Mouse (Mus musculus): ENCODE measurements at regions not wholly inside any gene's neighbourhood (a gene's known extent, or its start where the extent isn't known, plus 50 kb on each side); places are given as distances from the start of the nearest gene placed in this dataset.

DNA sequence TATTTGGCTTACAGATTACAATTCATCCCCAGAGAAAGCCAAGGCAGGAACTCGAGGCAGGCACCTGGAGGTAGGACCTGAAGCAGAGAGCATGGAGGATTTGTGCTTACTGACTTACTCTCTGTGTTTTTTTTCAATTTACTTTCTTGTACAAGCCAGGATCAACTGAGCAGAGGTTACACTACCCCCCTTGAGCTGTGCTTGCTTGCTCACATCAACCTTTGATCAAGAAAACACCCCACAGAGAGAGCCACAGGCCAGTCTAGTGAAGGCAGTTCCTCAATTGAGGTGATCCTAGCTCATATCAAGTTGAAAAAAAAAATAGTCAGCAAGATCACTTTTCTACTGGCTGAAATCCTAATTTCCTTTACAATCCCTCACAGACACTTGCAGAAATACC is 170.6 kb downstream of the Rnd3 start:
- no peaks in the 10 kb centered on the region for H3K4me1 ChIP-seq (ENCODE audit: control insufficient read depth, insufficient read depth, low read length)
- H3K27ac ChIP-seq (ENCODE audit: insufficient read depth, low read length) = no peak overlapping the region
- no peak overlapping the region for H3K4me3 ChIP-seq (ENCODE audit: insufficient read depth, low read length)
- no peak for TF ChIP-seq CTCF (IDR thresholded peaks at IDR 0.05; ENCODE audit: borderline replicate concordance, insufficient read depth, low read length)
- no peak for TF ChIP-seq POLR2A (IDR thresholded peaks at IDR 0.05; ENCODE audit: low read depth, low read length)

DNA sequence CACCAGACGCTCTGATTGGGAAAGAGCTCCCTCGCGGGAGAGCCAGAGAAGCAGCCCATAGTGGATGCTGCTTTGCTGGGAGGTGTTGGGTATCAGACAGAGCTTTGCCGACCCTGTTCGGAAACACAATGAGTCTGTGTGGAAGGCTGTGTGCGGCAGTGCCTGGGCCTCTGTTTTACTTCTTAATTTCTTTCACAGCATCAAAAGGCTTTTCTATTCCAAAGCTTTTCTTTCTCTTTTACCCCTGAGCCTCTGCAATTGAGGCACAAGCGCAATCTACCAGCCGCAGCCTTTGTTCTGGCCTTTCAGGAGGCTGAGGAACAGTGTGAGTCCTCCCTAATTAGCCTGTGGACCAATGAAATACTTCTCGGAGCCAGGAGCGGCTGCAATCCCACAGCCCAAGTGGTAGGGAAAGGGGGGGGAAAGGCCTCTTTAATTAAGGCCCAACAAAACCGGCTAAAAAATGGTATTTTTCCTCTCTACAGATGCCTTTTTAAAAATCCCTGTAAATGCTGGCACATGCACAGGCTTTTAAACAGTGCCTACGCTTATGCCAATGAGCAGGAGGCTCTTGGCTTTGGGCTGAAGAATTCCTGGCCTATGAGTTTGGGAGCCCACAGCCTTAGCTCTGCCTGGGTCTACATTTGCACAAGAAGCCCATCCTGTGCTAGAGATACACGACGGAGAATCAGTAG is 177.6 kb downstream of the Rnd3 start:
- Histone ChIP-seq H3K4me1 (ENCODE audit: control insufficient read depth, insufficient read depth, low read length) (no peaks in the 10 kb centered on the region), H3K27ac (ENCODE audit: insufficient read depth, low read length) (no peak overlapping the region), H3K4me3 (ENCODE audit: insufficient read depth, low read length) (no peak overlapping the region)
- TF ChIP-seq CTCF (IDR thresholded peaks at IDR 0.05; ENCODE audit: borderline replicate concordance, insufficient read depth, low read length) (no peak), POLR2A (IDR thresholded peaks at IDR 0.05; ENCODE audit: low read depth, low read length) (no peak)

DNA sequence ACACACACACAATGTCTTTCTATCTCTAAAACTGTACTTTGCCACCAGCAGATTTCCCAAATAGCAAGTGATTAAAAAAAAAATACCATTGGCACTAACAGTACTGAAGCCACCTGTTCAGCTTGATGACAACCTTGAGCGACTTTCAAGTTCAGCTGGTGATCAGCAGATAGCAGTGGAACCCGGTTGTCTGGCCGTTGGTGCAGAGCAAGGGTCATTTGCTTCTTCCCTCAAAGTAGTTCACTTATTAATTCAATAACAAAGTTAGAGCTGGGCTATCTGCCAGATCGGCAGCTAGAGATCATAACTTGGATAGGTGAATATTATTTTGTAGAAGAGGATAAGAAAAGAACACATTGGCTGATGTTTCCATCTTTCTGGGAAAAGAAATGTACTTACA is 180.5 kb downstream of the Rnd3 start:
- TF ChIP-seq CTCF (IDR thresholded peaks at IDR 0.05; ENCODE audit: borderline replicate concordance, insufficient read depth, low read length) = no peak
- TF ChIP-seq POLR2A (IDR thresholded peaks at IDR 0.05; ENCODE audit: low read depth, low read length) = no peak
- H3K4me1 ChIP-seq (ENCODE audit: control insufficient read depth, insufficient read depth, low read length) = no peaks in the 10 kb centered on the region; the same call in 1 of the 2 replicates
- no peak overlapping the region for H3K27ac ChIP-seq (ENCODE audit: insufficient read depth, low read length)
- no peak overlapping the region for H3K4me3 ChIP-seq (ENCODE audit: insufficient read depth, low read length)

DNA sequence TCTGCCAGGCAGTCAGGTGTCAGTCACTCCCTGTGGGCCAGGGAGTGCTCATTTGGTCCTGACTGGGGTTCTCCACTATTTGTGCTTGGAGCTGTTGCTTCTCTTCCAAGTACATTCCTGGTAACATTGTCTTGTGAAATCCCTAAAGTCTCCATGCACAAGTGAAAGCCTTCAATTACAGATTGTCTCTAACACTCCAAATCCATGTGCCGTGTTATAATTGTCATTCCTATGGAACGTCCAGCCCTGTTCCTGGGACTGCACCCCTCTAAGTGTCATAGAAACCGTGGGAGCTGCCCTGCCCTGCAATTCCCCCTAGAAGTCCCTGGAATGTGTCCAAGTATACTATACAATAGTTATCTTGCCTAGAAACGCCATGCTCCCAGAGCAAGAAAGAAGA is 181.1 kb downstream of the Rnd3 start:
- no peak overlapping the region for H3K4me3 ChIP-seq (ENCODE audit: insufficient read depth, low read length)
- no peak for TF ChIP-seq POLR2A (IDR thresholded peaks at IDR 0.05; ENCODE audit: low read depth, low read length)
- no peak for TF ChIP-seq CTCF (IDR thresholded peaks at IDR 0.05; ENCODE audit: borderline replicate concordance, insufficient read depth, low read length)
- H3K27ac ChIP-seq (ENCODE audit: insufficient read depth, low read length) = no peak overlapping the region
- no peaks in the 10 kb centered on the region; the same call in 1 of the 2 replicates for H3K4me1 ChIP-seq (ENCODE audit: control insufficient read depth, insufficient read depth, low read length)

DNA sequence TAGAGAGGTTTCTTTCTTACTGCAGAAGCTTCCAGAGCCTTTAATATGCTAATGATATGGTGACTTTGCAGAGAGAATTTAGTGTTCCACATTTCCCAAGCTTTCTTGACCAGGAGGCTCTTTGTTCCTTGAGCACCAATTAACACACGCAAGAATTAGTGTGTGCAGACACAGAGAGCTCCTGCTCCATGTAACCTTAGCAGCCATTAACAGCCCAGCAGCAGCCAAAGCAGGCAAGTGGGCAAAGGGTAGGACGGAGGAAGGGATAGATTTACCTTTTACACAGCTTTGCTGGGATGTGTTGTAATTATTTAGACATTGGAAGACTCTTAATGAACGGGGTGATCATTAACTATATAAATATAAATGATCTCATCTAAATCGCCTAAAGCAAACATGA is 181.8 kb downstream of the Rnd3 start:
- Histone ChIP-seq H3K4me3 (ENCODE audit: insufficient read depth, low read length) (no peak overlapping the region), H3K27ac (ENCODE audit: insufficient read depth, low read length) (no peak overlapping the region), H3K4me1 (ENCODE audit: control insufficient read depth, insufficient read depth, low read length) (no peaks in the 10 kb centered on the region; the same call in 1 of the 2 replicates)
- TF ChIP-seq CTCF (IDR thresholded peaks at IDR 0.05; ENCODE audit: borderline replicate concordance, insufficient read depth, low read length) = no peak
- no peak for TF ChIP-seq POLR2A (IDR thresholded peaks at IDR 0.05; ENCODE audit: low read depth, low read length)

DNA sequence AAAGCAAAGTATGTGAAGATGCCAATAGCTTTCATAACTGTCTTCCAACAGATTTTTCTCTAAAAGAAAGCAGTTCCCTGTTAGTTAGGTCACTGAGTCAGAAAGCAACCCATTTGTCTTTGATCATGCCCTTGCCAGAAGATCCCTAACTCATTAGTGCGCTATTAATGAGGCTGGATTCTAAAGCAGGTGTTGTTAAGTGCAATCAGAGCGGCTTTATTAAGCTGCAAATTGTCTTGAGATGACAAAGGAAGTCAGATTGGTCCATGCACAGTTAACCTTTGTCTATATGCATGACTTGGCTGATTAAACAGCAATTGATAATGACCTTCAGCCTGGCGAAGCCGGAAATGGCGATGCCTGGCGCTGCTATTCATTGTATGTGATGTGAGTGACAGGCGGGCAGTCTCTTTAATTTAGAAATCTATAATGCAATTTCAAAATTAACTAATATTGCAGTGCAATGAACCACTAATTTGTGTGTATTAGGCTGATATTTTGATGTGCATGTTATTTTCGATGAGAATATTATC is 183.4 kb downstream of the Rnd3 start:
- Histone ChIP-seq H3K4me1 (ENCODE audit: control insufficient read depth, insufficient read depth, low read length) (no peaks in the 10 kb centered on the region; the same call in 1 of the 2 replicates), H3K27ac (ENCODE audit: insufficient read depth, low read length) (no peak overlapping the region), H3K4me3 (ENCODE audit: insufficient read depth, low read length) (no peak overlapping the region)
- TF ChIP-seq CTCF (IDR thresholded peaks at IDR 0.05; ENCODE audit: borderline replicate concordance, insufficient read depth, low read length) (no peak), POLR2A (IDR thresholded peaks at IDR 0.05; ENCODE audit: low read depth, low read length) (no peak)

DNA sequence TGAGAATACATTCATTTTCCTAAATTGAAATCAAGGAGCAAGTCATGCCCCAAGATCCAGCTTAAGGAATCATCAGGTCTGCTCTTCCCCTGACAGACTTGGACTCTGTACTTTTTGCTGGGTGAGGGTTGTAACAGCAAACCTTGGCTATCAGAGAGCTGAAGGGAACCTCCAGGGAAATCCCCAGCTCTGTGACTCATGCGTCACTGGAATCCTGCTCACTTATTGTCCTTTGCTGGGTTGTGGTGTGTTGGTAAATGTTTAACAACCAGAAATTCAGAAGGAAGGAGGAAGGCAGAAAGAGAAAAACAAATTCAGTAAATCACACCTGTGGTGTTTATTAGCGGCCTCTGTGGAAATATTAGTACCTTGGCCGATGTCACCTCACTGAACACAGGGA is 184.8 kb downstream of the Rnd3 start:
- no peaks in the 10 kb centered on the region; the same call in 1 of the 2 replicates for H3K4me1 ChIP-seq (ENCODE audit: control insufficient read depth, insufficient read depth, low read length)
- H3K4me3 ChIP-seq (ENCODE audit: insufficient read depth, low read length) = no peak overlapping the region
- H3K27ac ChIP-seq (ENCODE audit: insufficient read depth, low read length) = no peak overlapping the region
- TF ChIP-seq POLR2A (IDR thresholded peaks at IDR 0.05; ENCODE audit: low read depth, low read length) (no peak), CTCF (IDR thresholded peaks at IDR 0.05; ENCODE audit: borderline replicate concordance, insufficient read depth, low read length) (no peak)

DNA sequence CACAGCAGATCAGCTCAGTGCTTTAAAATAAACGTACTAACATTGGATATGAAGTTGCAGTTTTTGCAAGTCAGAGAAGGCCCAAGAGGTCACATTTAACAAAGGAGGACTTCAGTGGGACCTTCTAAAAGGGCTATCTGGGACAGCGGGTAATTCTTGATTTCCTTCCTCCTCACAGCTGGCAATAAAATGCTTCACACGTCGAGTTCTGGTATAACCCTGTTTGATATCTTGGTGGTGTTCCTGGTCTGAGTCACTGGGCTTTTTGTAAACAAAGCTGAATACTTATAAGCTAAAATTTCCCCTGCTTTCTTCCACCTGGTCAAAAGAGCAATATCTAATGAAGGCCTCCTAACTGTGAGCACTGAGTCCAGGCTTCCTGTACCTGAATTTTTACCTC is 187.9 kb downstream of the Rnd3 start:
- no peak for TF ChIP-seq POLR2A (IDR thresholded peaks at IDR 0.05; ENCODE audit: low read depth, low read length)
- TF ChIP-seq CTCF (IDR thresholded peaks at IDR 0.05; ENCODE audit: borderline replicate concordance, insufficient read depth, low read length) = no peak
- Histone ChIP-seq H3K4me3 (ENCODE audit: insufficient read depth, low read length) (no peak overlapping the region), H3K4me1 (ENCODE audit: control insufficient read depth, insufficient read depth, low read length) (no peaks in the 10 kb centered on the region; the same call in 1 of the 2 replicates), H3K27ac (ENCODE audit: insufficient read depth, low read length) (no peak overlapping the region)

DNA sequence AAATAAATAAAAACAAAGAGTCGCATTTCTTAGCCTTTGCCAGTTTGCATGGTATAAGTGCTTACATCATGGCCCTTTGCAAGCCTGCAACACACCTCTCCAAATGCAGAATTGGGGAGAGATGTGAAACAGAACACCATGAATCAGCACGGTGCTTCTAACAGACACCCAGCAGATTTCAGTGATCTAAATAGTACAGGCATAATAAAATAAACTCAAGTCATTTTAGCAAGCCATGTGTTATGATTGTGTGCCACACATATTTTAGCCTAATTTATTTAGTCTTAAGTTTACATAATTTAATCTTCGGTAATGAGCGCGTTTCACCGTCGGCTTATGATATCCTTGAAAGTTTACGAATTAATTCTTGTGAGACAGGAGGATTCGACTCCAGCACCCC is 189.6 kb downstream of the Rnd3 start:
- TF ChIP-seq CTCF (IDR thresholded peaks at IDR 0.05; ENCODE audit: borderline replicate concordance, insufficient read depth, low read length) (no peak), POLR2A (IDR thresholded peaks at IDR 0.05; ENCODE audit: low read depth, low read length) (no peak)
- Histone ChIP-seq H3K27ac (ENCODE audit: insufficient read depth, low read length) (no peak overlapping the region), H3K4me1 (ENCODE audit: control insufficient read depth, insufficient read depth, low read length) (peaks cover 2% of the 10 kb centered on the region), H3K4me3 (ENCODE audit: insufficient read depth, low read length) (no peak overlapping the region)

DNA sequence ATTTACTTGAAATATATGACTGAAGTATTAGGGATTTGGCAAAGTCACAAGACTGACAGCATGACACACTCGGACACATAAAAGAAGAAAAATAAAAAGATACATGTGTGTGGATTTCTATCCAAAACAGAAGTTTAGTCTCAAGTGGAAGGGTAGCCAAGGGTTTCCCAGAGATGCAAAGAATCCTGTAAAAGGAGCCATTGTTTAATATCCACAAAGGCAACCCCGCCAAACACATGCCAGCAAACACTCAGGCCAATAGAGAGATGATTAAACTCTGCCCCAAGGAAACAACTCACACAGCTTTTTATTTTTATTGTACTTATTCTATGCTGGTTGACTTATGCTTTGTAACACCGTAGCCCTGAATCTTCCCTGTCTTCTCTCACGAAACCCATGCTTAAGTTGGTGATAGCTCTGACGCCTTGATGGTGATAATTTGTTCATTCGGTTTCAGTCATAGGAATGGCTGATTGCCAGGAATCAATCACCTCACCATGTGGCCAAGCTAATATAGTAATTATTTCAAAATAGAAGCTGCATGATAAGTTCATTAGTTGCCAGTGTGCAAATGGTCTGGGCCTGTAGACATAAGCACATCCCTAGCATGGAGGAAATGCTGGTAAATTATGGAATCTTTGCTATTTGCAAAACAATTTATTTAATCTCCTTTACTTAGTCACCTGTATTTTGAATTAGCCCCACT is 194.4 kb downstream of the Rnd3 start:
- peak overlapping the region; percentile 21; the same call in 1 of the 2 replicates for H3K27ac ChIP-seq (ENCODE audit: insufficient read depth, low read length)
- TF ChIP-seq POLR2A (IDR thresholded peaks at IDR 0.05; ENCODE audit: low read depth, low read length) (no peak), CTCF (IDR thresholded peaks at IDR 0.05; ENCODE audit: borderline replicate concordance, insufficient read depth, low read length) (no peak)
- H3K4me1 ChIP-seq (ENCODE audit: control insufficient read depth, insufficient read depth, low read length) = peaks cover 2% of the 10 kb centered on the region; the same call in 1 of the 2 replicates
- no peak overlapping the region for H3K4me3 ChIP-seq (ENCODE audit: insufficient read depth, low read length)
